Mouse (Mus musculus) liver, adult 2 months (tissue): ENCODE data around the gene Aig1. TPM values are rescaled to one million over a fixed set of nuclear protein-coding genes. Genes with fewer than 3 reads are reported as not detected.

Source experiments
- DNase-seq: peaks from one replicate; pipeline ENCODE4 v3.0.0-alpha.2; 2011; ENCODE audit warnings: low read depth, low spot score; ENCODE audit errors: extremely low read depth
- H3K27ac ChIP-seq: fragments of 200-500 bp; replicated peaks from 2 replicates; pipeline ENCODE4 v1.5.1; 2012; ENCODE audit warnings: low read depth, mild to moderate bottlenecking, control low read depth, inconsistent platforms, low read length; ENCODE audit not compliant: insufficient read depth
- H3K27me3 ChIP-seq: fragments of 200-500 bp; 2 replicates; pipeline ENCODE4 v1.6.1; 2012; ENCODE audit warnings: mild to moderate bottlenecking, moderate library complexity, low read length, inconsistent platforms; ENCODE audit not compliant: control insufficient read depth, insufficient read depth
- H3K36me3 ChIP-seq: fragments of 200-500 bp; 2 replicates; pipeline ENCODE4 v1.6.1; 2012; ENCODE audit warnings: low read length, inconsistent platforms; ENCODE audit not compliant: control insufficient read depth, insufficient read depth
- H3K4me1 ChIP-seq: fragments of 200-500 bp; 2 replicates; pipeline ENCODE4 v1.6.1; 2011; ENCODE audit warnings: low read length; ENCODE audit not compliant: control insufficient read depth, insufficient read depth
- H3K4me3 ChIP-seq: fragments of 200-500 bp; 2 replicates; pipeline ENCODE4 v1.5.1; 2011; ENCODE audit warnings: low read depth, mild to moderate bottlenecking, control low read depth, low read length, moderate library complexity; ENCODE audit not compliant: insufficient read depth
- H3K79me2 ChIP-seq: fragments of 200-500 bp; 2 replicates; pipeline ENCODE4 v1.6.1; 2012; ENCODE audit warnings: inconsistent platforms, mild to moderate bottlenecking, low read length, moderate library complexity; ENCODE audit not compliant: control insufficient read depth, insufficient read depth
- H3K9ac ChIP-seq: fragments of 200-500 bp; 2 replicates; pipeline ENCODE4 v1.6.1; 2012; ENCODE audit warnings: low read depth, mild to moderate bottlenecking, control low read depth, inconsistent platforms, low read length
- CTCF ChIP-seq: fragments of 200-500 bp; IDR thresholded peaks from 2 replicates; pipeline ENCODE4 v1.5.1; 2011; ENCODE audit warnings: low read depth, low read length, control low read depth
- POLR2A ChIP-seq: fragments of 200-500 bp; IDR thresholded peaks from 2 replicates; pipeline ENCODE4 v1.6.1; 2011; ENCODE audit warnings: low read length, control low read depth; ENCODE audit not compliant: insufficient read depth; ENCODE audit errors: extremely low read depth
- WGBS: fragments of 180-500 bp; shearing (Covaris S2); methylation state at CpG from one replicate; pipeline ENCODE4 v1.1.7; 2018; 5-methylcytosine and 5-hydroxymethylcytosine counted together
- polyA plus RNA-seq: library from polyadenylated mRNA; depleted of rRNA; stranded (reverse); fragments of >200 nt; gene quantifications from 2 replicates; pipeline ENCODE4 v1.2.3, GENCODE M21; 2012; rRNA removed
- total RNA-seq: library from RNA; depleted of rRNA; stranded (reverse); fragments of >200 nt; gene quantifications from 2 replicates; pipeline ENCODE4 v1.2.3, GENCODE M21; 2014; rRNA removed

Aig1 gene
- total RNA-seq, result 18.9 and 23.8 TPM in 2 replicates
- 37.3 and 40.1 TPM in 2 replicates for polyA plus RNA-seq

DNA sequence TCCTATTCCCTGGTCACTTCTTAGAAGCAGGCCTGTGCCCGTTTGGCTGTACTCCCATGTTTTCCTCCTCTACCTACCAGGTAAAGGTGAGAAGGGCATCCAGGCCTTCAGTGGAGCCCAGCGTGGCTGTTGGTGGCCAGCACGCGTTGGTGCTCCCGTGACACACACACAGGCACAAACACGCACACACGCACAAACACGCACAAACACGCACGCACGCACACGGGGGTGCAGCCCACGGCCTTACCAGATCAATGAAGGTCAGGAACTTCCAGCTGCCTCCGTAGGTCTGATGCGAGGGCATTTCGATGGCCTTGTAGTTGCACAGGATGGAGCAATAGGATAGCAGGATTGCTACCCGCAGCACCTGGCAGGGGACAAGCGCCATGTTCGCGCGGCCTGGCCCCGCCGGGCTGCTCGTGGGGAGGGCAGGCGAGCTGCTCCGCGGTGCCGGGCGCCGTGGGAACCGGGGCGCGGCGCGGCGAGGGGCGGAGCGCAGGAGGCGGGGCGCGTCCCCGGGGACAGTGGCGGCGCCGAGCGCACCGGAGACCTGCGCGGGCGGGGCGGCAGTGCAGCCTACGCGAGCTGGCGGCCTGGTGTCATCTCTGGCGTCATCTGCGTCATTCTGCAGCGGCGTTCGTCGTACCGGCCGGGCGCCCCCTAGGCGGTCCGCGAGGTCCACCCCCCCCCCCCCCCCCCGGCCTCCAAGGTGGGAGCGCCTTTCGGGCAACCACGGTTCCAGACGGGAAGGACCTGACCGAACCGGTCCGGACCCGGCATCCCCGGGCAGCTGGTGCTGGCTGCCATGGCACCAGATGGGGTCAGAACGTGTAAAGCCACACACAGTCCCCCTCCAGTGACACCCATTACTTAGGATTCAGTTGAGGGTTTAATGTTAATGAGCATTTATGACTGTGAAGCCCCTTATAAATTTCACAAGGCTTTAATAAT is at the start of gene Aig1:
Gene Aig1, minus strand, starts transcription at position 610 of the 951 bp plus-strand sequence.
- Histone ChIP-seq H3K27ac (peak within 1 kb of the TSS; percentile 23), H3K27me3 (no peaks in the 10 kb centered on the region), H3K36me3 (no peaks in the 10 kb centered on the region), H3K4me1 (peaks cover 7% of the 10 kb centered on the region), H3K9ac (peak within 1 kb of the TSS; percentile 59), H3K4me3 (peak within 1 kb of the TSS; percentile 69), H3K79me2 (no peaks in the 10 kb centered on the region)
- peak; percentile 64 for DNase-seq
- TF ChIP-seq CTCF, result no peak
- TF ChIP-seq POLR2A, result no peak
- WGBS, result under 1% methylated on average over 75 of the region's 77 CpGs

DNA sequence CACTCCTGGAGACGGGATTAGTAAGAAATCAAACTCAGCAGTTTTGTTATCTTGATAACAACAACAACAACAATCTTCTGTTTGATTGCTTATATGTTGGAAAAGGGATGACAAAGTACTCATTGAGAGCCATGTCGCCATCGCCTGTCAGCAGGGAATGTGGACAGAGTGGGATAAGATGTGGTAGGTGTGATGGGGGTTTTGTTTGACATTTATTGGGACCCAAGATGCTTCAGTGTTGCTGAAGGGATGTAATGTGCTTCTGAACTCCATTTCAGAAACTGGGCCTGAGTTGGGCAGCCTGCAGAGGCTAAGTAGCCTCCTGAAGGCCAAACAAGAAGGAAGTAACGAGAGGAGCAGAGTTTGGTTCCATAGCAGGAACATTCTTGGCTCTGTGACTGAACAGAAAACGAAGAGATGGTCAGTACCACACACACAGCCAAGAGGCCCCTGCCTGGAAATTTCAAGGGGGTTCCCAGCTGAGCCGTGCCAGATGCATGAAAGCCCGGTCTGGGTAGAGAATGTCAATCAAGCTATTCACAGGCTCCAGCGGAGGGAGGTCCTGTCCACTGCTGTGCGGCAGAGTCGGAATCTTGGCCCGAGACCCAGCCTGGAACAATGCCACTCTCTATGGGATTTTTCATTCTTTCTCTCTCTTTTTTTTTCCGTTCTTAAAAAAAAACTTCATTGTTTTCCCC is 48.0 kb upstream of the Aig1 start:
- no peak overlapping the region for H3K9ac ChIP-seq
- no peaks in the 10 kb centered on the region for H3K4me1 ChIP-seq
- TF ChIP-seq POLR2A (no peak), CTCF (no peak)
- H3K36me3 ChIP-seq, result no peaks in the 10 kb centered on the region
- H3K27me3 ChIP-seq, result no peaks in the 10 kb centered on the region
- DNase-seq, result no peak
- no peak overlapping the region for H3K27ac ChIP-seq
- 69% methylated on average over 12 of the region's 12 CpGs for WGBS
- no peak overlapping the region for H3K4me3 ChIP-seq
- no peaks in the 10 kb centered on the region for H3K79me2 ChIP-seq

DNA sequence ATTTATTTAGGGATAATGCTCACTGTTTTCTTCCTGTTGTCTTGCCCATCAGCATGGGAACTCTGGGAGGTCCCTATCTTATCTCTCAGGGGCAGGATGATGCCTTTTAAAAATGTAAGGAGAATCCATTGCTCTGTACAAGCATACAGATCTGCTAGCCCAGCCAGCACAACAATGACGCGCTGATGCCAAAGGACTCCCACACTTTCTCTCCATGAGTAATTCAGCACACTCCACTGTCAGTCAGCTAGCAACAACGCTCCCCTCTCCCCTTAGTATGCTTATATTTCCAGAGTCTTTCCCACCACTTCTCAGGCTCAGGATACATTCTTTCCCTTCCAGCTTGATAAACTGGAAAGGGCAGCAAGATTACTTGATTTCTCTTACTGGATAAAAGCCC is 46.4 kb upstream of the Aig1 start:
- no peak overlapping the region for H3K9ac ChIP-seq
- whole genome bisulfite sequencing, result 83% methylated on average over 3 of the region's 3 CpGs
- no peak for DNase-seq

DNA sequence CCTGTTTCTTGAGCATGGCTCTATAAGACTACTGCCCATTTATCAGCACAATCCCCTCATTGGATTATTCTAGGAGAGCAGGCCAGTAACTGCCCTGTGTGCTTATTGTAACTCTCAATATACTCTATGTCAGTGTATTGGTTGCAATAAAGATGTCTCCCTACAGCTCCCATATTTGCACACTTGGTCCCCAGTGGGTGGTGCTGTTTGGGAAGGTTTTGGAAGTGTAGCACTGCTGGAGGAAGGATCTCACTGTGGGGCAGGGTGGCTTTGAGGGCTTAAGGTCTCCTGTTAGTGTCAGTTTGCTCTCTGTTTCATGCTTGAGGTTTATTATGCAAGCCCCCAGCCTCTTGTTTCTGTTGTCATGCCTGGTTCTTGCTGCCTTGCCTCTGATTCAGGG is 44.9 kb upstream of the Aig1 start:
- Histone ChIP-seq H3K36me3 (no peaks in the 10 kb centered on the region), H3K79me2 (no peaks in the 10 kb centered on the region), H3K27ac (no peak overlapping the region), H3K4me1 (no peaks in the 10 kb centered on the region), H3K4me3 (no peak overlapping the region), H3K9ac (no peak overlapping the region), H3K27me3 (no peaks in the 10 kb centered on the region)
- peak; percentile 45 for TF ChIP-seq CTCF
- TF ChIP-seq POLR2A, result no peak
- DNase-seq, result peak; percentile 26

More for the DNA sequence above, 46.4 kb upstream of the Aig1 start:
- no peak overlapping the region for H3K4me3 ChIP-seq
- H3K79me2 ChIP-seq, result no peaks in the 10 kb centered on the region
- no peaks in the 10 kb centered on the region for H3K36me3 ChIP-seq
- H3K27me3 ChIP-seq, result no peaks in the 10 kb centered on the region
- no peak for TF ChIP-seq POLR2A
- TF ChIP-seq CTCF, result no peak
- no peak overlapping the region for H3K27ac ChIP-seq
- no peaks in the 10 kb centered on the region for H3K4me1 ChIP-seq

- no peak overlapping the region for H3K4me3 ChIP-seq
- DNase-seq, result no peak
- H3K4me1 ChIP-seq, result no peaks in the 10 kb centered on the region
- H3K27ac ChIP-seq, result no peak overlapping the region
- TF ChIP-seq POLR2A (no peak), CTCF (no peak)
- H3K9ac ChIP-seq, result no peak overlapping the region
- WGBS, result 55% methylated on average over 8 of the region's 8 CpGs
- H3K27me3 ChIP-seq, result no peaks in the 10 kb centered on the region
- H3K79me2 ChIP-seq, result no peaks in the 10 kb centered on the region
- H3K36me3 ChIP-seq, result no peaks in the 10 kb centered on the region
Measured at GRCm38 (mm10) chr10:13906261-13906741, 37.5 kb upstream of the Aig1 start.
